Mouse (Mus musculus) bone marrow macrophage, adult 2 months (primary cell): ENCODE measurements at regions not wholly inside any gene's neighbourhood (a gene's known extent, or its start where the extent isn't known, plus 50 kb on each side); places are given as distances from the start of the nearest gene placed in this dataset.

ENCODE experiments used
- H3K27ac ChIP-seq: 2 replicates; pipeline ENCODE4 v1.5.1; 2012; ENCODE audit warnings: low read depth, low read length; ENCODE audit not compliant: insufficient read depth
- H3K4me1 ChIP-seq: 2 replicates; pipeline ENCODE4 v1.6.1; 2012; ENCODE audit warnings: low read length; ENCODE audit not compliant: control insufficient read depth, insufficient read depth
- H3K4me3 ChIP-seq: 2 replicates; pipeline ENCODE4 v1.5.1; 2012; ENCODE audit warnings: mild to moderate bottlenecking, low read length, moderate library complexity; ENCODE audit not compliant: insufficient read depth
- CTCF ChIP-seq: IDR thresholded peaks from 2 replicates; pipeline ENCODE4 v1.5.1; 2012; ENCODE audit warnings: low read depth, mild to moderate bottlenecking, low read length, moderate library complexity
- POLR2A ChIP-seq: IDR thresholded peaks from 2 replicates; pipeline ENCODE4 v1.6.1; 2012; ENCODE audit warnings: mild to moderate bottlenecking, low read depth, low read length, borderline replicate concordance

- Histone ChIP-seq H3K27ac (no peak overlapping the region), H3K4me3 (no peak overlapping the region), H3K4me1 (peaks cover 10% of the 10 kb centered on the region)
- TF ChIP-seq CTCF (no peak), POLR2A (no peak)
Measured at GRCm38 (mm10) chr10:60928164-60928563, 96.8 kb upstream of the Unc5b start.

GRCm38 (mm10) chr10:60926632-60927031 lies 95.3 kb upstream of the Unc5b start:
- no peak overlapping the region for H3K27ac ChIP-seq
- TF ChIP-seq CTCF (no peak), POLR2A (no peak)

GRCm38 (mm10) chr10:60925644-60926043 lies 94.3 kb upstream of the Unc5b start:
- TF ChIP-seq CTCF (no peak), POLR2A (no peak)
- no peak overlapping the region for H3K27ac ChIP-seq
- H3K4me3 ChIP-seq = no peak overlapping the region
- no peaks in the 10 kb centered on the region for H3K4me1 ChIP-seq

More at GRCm38 (mm10) chr10:60926632-60927031, 95.3 kb upstream of the Unc5b start:
- Histone ChIP-seq H3K4me3 (no peak overlapping the region), H3K4me1 (peaks cover 9% of the 10 kb centered on the region)

- H3K27ac ChIP-seq = no peak overlapping the region
- H3K4me3 ChIP-seq = no peak overlapping the region
- H3K4me1 ChIP-seq = no peaks in the 10 kb centered on the region
- TF ChIP-seq CTCF (no peak), POLR2A (no peak)
Measured at GRCm38 (mm10) chr10:60925198-60925597, 93.8 kb upstream of the Unc5b start.

GRCm38 (mm10) chr10:60923806-60924205 lies 92.4 kb upstream of the Unc5b start:
- H3K27ac ChIP-seq = no peak overlapping the region
- H3K4me1 ChIP-seq = no peaks in the 10 kb centered on the region
- TF ChIP-seq POLR2A = no peak
- no peak overlapping the region for H3K4me3 ChIP-seq

- H3K27ac ChIP-seq = no peak overlapping the region
- H3K4me1 ChIP-seq = no peaks in the 10 kb centered on the region
- TF ChIP-seq POLR2A (no peak), CTCF (no peak)
- H3K4me3 ChIP-seq = no peak overlapping the region
Measured at GRCm38 (mm10) chr10:60920621-60921020, 89.2 kb upstream of the Unc5b start.

- H3K4me3 ChIP-seq = no peak overlapping the region
- H3K27ac ChIP-seq = no peak overlapping the region
- TF ChIP-seq CTCF = no peak
- TF ChIP-seq POLR2A = no peak
- H3K4me1 ChIP-seq = no peaks in the 10 kb centered on the region
Measured at GRCm38 (mm10) chr10:60918020-60918419, 86.6 kb upstream of the Unc5b start.

- Histone ChIP-seq H3K4me3 (no peak overlapping the region), H3K27ac (no peak overlapping the region), H3K4me1 (no peaks in the 10 kb centered on the region)
- TF ChIP-seq CTCF = no peak
Measured at GRCm38 (mm10) chr10:60914391-60914790, 83.0 kb upstream of the Unc5b start.

- H3K27ac ChIP-seq = no peak overlapping the region
- TF ChIP-seq POLR2A (no peak), CTCF (no peak)
- H3K4me3 ChIP-seq = no peak overlapping the region
- no peaks in the 10 kb centered on the region for H3K4me1 ChIP-seq
Measured at GRCm38 (mm10) chr10:60913456-60913900, 82.1 kb upstream of the Unc5b start.

GRCm38 (mm10) chr10:60904351-60904750 lies 73.0 kb upstream of the Unc5b start:
- TF ChIP-seq CTCF = no peak
- no peak for TF ChIP-seq POLR2A
- no peak overlapping the region for H3K27ac ChIP-seq
- no peak overlapping the region for H3K4me3 ChIP-seq
- no peaks in the 10 kb centered on the region for H3K4me1 ChIP-seq

- TF ChIP-seq CTCF (no peak), POLR2A (no peak)
- Histone ChIP-seq H3K4me1 (no peaks in the 10 kb centered on the region), H3K27ac (no peak overlapping the region), H3K4me3 (no peak overlapping the region)
Measured at GRCm38 (mm10) chr10:60900992-60901391, 69.6 kb upstream of the Unc5b start.

- H3K27ac ChIP-seq = no peak overlapping the region
- H3K4me1 ChIP-seq = no peaks in the 10 kb centered on the region
- H3K4me3 ChIP-seq = no peak overlapping the region
- TF ChIP-seq POLR2A (no peak), CTCF (no peak)
Measured at GRCm38 (mm10) chr10:60893810-60894147, 62.4 kb upstream of the Unc5b start.
